Mouse (Mus musculus) adrenal gland, postnatal 10 days (tissue): ENCODE measurements at regions not wholly inside any gene's neighbourhood (a gene's known extent, or its start where the extent isn't known, plus 50 kb on each side); places are given as distances from the start of the nearest gene placed in this dataset.
"Not testable (repeated sequence)": the region's sequence is repeated elsewhere in the genome, so short reads cannot be mapped to it uniquely, and the experiment has no call there.

ENCODE experiments used
- DNase-seq: peaks from one replicate; pipeline ENCODE4 v3.0.0; 2021; ENCODE audit warnings: mixed read lengths

DNA sequence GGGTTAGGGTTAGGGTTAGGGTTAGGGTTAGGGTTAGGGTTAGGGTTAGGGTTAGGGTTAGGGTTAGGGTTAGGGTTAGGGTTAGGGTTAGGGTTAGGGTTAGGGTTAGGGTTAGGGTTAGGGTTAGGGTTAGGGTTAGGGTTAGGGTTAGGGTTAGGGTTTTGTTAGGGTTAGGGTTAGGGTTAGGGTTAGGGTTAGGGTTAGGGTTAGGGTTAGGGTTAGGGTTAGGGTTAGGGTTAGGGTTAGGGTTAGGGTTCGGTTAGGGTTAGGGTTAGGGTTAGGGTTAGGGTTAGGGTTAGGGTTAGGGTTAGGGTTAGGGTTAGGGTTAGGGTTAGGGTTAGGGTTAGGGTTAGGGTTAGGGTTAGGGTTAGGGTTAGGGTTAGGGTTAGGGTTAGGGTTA is 124.7 kb upstream of the Fgf14 start:
- DNase-seq: not testable (repeated sequence)

DNA sequence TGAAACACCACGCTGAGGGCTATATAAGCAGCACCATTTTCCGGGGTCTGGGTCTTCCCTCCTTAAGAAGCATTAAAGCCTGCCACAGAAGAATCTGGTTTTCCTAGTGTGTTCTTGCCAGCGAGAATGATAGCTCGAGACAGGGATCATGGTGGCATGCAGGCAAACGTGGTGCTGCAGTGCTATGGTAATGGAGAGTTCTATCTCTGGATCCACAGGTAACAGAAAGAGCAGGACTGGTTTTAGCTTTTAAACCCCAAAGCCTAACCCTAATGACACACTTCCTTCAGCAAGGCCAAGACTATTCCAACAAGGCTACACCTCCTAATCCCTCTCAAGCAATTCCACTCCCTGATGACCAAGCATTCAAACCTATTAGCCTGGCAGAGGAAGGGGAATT is 123.5 kb upstream of the Fgf14 start:
- DNase-seq: no peak

DNA sequence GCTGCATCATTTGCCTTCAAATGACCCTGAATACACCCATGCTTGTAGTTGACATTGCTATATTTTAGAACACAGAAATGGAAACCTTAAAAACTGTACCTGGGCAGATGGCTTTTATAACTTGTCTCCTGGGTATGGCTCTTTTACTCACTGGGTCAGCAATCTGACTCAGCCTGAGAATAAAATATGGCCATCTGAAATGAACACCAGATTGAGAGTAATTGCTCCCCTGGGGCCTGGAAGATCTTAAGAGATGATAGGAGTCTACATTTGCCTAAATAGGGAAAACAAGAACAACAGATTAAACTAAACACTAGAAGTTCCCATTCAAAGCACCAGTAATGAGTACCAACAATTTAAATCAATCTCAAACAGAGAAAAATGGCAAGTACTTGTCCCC is 98.5 kb upstream of the Fgf14 start:
- DNase-seq: no peak

DNA sequence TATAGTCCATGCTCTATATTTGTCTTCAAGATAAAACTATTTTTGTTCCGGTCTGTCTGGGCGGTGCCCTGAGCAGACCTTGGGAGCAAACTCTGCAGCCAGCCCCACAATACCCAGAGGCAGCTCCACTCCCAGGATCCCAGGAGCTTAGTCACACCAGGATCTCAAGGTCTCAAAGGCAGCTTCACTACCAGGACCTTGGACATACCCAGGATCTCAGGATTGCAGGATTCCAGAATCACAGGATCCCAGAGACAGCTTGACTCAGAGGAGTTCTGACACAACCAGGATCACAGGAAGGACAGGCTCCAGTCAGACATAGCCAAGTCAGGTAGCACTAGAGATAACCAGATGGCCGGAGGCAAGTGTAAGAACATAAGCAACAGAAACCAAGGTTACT is 91.1 kb upstream of the Fgf14 start:
- DNase-seq: peak; percentile 2

DNA sequence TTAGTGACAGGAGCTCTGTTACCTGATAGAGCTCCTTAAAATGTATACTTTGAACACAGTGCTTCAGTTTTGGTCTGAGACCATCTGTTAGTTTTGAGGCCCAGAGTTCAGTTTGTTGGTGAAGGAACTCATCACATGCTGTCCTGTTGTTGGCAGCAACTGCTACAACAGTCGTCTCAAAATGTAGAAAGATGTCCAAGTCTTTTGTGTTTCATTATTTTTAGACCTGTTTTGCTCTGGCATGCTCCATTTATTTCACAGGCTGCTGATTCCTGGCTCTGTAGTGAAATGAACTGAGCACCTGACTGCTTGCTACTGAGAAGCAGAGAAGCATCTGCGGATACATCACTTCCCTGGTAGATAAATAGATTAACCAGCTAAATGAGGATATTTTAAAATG is 90.3 kb upstream of the Fgf14 start:
- DNase-seq: no peak

DNA sequence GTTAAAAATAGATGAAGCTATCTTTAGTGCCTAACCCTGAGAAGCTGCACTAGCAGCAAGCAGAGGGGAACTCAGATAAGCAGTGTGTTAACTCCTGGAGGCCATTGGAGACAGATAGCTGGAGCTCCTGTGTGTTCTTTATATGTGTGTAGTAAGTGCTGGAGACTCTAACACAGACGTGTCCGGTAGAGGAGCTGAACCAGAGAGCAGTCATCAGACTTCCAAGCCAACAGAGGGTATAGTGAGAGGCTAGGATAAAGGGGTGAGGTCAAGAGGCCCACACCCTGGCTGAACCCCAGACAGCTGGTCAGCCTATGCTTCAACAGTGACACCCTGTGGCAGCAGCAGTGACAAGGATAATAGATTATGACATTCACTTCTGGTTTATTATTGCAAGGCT is 65.6 kb upstream of the Fgf14 start:
- peak; percentile 8 for DNase-seq
